Mouse (Mus musculus) right cerebral cortex, adult 2 months (tissue): ENCODE measurements around the gene Slc1a2.

Source experiments
- DNase-seq, 2 experiments: peaks; one replicate each; pipeline ENCODE4 v3.0.0; 2021 to 2022; ENCODE audit warnings: low spot score in 2 of 2

Slc1a2 gene

GRCm38 (mm10) chr2:102712678-102713628, 54.5 kb downstream of the Slc1a2 start:
- DNase-seq, result no peak

- no peak for DNase-seq
Measured at GRCm38 (mm10) chr2:102714320-102714719, 55.9 kb downstream of the Slc1a2 start.

GRCm38 (mm10) chr2:102715754-102716153, 57.3 kb downstream of the Slc1a2 start:
- no peak for DNase-seq

GRCm38 (mm10) chr2:102721859-102722258, 63.4 kb downstream of the Slc1a2 start:
- no peak for DNase-seq

- peak in 1 of 2 experiments; percentile 45 for DNase-seq
Measured at GRCm38 (mm10) chr2:102725054-102725453, 66.6 kb downstream of the Slc1a2 start.

GRCm38 (mm10) chr2:102730386-102730785, 71.9 kb downstream of the Slc1a2 start:
- DNase-seq, result no peak

GRCm38 (mm10) chr2:102730788-102731187, 72.3 kb downstream of the Slc1a2 start:
- DNase-seq, result no peak

GRCm38 (mm10) chr2:102733128-102733527, 74.7 kb downstream of the Slc1a2 start:
- DNase-seq, result no peak

GRCm38 (mm10) chr2:102734055-102734454, 75.6 kb downstream of the Slc1a2 start:
- DNase-seq, result no peak

- DNase-seq, result no peak
Measured at GRCm38 (mm10) chr2:102735031-102735430, 76.6 kb downstream of the Slc1a2 start.

GRCm38 (mm10) chr2:102735811-102736210, 77.4 kb downstream of the Slc1a2 start:
- DNase-seq, result no peak

GRCm38 (mm10) chr2:102736490-102736889, 78.0 kb downstream of the Slc1a2 start:
- DNase-seq, result no peak

- no peak for DNase-seq
Measured at GRCm38 (mm10) chr2:102738852-102739251, 80.4 kb downstream of the Slc1a2 start.

- DNase-seq, result peak; percentile 31 to 47
Measured at GRCm38 (mm10) chr2:102742685-102743084, 84.2 kb downstream of the Slc1a2 start.

GRCm38 (mm10) chr2:102743918-102744696, 85.6 kb downstream of the Slc1a2 start:
- peak; percentile 51 to 70 for DNase-seq

GRCm38 (mm10) chr2:102745259-102745906, 86.9 kb downstream of the Slc1a2 start:
- no peak for DNase-seq

- no peak for DNase-seq
Measured at GRCm38 (mm10) chr2:102747758-102748157, 89.3 kb downstream of the Slc1a2 start.

- no peak for DNase-seq
Measured at GRCm38 (mm10) chr2:102749926-102750325, 91.5 kb downstream of the Slc1a2 start.

GRCm38 (mm10) chr2:102751846-102752245, 93.4 kb downstream of the Slc1a2 start:
- no peak for DNase-seq

GRCm38 (mm10) chr2:102757241-102757860, 98.9 kb downstream of the Slc1a2 start:
- DNase-seq, result no peak

- no peak for DNase-seq
Measured at GRCm38 (mm10) chr2:102759479-102759878, 101.0 kb downstream of the Slc1a2 start.
